Mouse (Mus musculus): ENCODE results near the gene Hist1h2ae.
A peak's percentile ranks its signal among the peaks of the same experiment; 100 is the strongest.
"Not testable (repeated sequence)": the region's sequence is repeated elsewhere in the genome, so short reads cannot be mapped to it uniquely, and the experiment has no call there.

The Hist1h2ae gene

GRCm38 (mm10) chr13:23541497-23541896 is 29.5 kb downstream of the Hist1h2ae start:
- no peak for DNase-seq (ENCODE audit: low read depth, low spot score)

DNA sequence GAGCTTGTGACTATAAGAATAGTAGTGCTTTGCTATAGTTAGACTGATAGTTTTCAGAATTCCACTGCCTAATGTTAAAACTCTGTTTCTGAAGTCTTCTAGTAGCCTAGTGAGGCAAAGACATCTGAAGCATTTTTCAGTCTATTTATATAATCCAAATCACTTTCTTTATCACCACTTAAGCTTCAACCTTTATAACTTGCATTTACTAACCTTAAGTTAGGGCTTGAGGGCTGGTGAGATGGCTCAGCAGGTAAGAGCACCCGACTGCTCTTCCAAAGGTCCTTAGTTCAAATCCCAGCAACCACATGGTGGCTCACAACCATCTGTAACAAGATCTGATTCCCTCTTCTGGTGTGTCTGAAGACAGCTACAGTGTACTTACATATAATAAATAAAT is 31.2 kb downstream of the Hist1h2ae start:
- not testable (repeated sequence) for DNase-seq (ENCODE audit: low read depth, low spot score)

DNA sequence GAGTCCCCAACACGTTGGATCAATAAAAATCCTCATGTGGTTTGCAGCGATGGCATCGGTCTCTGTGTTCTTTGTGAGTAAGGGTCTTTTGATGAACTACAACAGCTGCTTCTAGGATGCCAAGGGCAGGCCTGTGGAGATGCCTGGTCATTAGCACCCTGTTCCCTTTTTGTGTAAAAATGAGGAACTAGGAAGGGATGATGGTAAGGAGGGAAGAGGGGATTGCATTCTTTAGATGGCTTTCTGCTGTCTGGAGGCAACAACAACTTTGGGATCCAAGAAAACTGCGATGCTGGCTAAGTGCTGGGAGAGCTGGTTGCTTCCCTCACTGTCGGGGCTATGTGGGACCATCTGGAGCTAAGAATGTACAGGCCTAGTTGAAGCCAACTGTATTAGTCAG is 32.8 kb downstream of the Hist1h2ae start:
- DNase-seq (ENCODE audit: low read depth, low spot score), result no peak

DNA sequence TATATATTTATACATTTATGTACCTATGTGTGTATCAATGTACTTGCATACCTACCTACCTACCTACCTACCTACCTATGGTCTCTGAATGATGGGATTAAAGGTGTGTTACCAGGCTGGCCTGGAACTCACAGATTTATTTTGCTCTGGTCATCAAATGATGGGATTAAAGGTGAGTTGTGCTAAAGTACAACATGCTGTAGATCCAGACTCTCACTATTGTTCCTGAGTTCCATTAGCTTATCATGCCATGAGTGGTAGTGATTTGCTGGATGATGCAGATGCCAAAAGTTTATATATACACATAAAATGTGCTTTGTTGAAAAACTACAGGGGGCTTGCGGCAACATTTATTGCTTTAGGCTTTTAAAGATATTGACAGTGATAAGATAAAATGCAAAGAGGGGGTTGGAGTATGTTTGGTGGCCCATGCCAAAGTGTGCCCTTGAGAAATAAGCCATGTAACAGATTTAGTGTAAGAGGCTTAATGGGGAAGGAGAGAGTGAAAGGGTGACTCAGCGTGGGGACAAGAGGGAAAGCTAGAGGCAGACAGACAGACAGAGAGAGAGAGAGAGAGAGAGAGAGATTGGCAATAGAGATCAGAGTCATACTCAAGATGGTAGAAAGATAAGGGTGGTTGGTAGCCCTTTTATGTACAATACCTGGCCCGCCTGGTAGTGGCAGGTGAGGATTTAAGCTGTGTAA is 33.9 kb downstream of the Hist1h2ae start:
- no peak for DNase-seq (ENCODE audit: low read depth, low spot score)

DNA sequence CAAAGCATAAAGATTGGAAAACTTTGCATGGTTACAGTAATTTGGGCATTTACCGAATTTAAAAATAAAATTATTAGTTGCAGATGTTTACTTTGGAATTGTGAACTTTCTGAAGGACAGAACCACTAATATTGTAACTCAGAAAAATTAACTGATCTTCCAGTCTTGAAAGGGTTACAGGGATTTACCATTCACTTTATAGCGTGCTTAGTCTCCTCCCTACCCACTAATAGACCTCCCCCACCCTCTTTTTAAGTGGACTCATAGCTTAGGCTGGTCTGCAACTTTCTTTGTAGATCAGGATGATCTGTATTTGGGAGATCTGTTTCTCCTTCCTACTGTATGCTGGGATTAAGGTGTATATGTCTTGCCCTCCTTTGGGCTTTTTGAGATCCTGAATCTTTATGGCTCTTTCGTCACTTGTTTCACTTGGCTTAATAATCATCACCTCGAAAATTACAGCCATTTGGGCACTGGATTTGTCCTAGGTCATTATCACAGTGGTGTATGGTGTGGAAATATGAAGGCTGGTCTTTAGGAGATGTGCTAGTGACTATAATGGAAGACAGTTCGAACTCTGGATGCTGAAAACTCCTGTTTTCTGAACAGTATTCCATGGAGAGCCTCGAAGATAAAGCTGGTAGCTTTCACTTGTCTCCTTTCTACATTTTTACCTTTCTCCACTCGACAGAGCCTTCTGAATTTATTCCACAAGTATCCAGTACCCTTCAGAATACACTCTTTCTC is 34.8 kb downstream of the Hist1h2ae start:
- no peak for DNase-seq (ENCODE audit: low read depth, low spot score)

DNA sequence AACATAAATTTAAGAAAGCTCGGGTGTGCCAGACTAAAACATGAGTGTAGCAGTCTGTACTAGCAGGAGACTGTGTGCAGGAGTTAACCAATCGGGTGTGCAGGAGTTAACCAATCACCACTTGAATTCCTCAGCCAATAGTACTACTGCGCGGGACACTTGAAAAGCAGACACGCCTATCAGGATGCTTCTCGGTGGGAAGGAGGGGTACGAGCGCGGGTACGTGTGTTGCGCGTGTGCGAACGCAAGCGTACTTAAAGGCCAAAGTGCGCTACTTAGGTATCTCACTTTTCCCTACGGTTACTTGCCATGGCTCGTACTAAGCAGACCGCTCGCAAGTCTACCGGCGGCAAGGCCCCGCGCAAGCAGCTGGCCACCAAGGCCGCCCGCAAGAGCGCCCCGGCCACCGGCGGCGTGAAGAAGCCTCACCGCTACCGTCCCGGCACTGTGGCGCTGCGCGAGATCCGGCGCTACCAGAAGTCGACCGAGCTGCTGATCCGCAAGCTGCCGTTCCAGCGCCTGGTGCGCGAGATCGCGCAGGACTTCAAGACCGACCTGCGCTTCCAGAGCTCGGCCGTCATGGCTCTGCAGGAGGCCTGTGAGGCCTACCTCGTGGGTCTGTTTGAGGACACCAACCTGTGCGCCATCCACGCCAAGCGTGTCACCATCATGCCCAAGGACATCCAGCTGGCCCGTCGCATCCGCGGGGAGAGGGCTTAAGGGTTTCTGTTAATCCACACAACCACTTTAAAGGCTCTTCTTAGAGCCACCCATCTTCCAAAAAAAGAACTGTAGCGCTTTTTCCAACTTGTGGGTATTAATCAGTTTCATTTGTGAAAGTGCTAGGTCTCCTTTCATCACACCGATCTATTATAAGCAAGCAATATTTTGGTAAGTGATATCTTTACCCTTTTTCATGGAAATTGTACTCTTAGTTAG is 35.6 kb downstream of the Hist1h2ae start, which contains the start of gene Hist1h3g:
Hist1h3g (plus strand) TSS at position 286 of the 939 bp plus-strand sequence.
- not testable (repeated sequence) for DNase-seq (ENCODE audit: low read depth, low spot score)

DNA sequence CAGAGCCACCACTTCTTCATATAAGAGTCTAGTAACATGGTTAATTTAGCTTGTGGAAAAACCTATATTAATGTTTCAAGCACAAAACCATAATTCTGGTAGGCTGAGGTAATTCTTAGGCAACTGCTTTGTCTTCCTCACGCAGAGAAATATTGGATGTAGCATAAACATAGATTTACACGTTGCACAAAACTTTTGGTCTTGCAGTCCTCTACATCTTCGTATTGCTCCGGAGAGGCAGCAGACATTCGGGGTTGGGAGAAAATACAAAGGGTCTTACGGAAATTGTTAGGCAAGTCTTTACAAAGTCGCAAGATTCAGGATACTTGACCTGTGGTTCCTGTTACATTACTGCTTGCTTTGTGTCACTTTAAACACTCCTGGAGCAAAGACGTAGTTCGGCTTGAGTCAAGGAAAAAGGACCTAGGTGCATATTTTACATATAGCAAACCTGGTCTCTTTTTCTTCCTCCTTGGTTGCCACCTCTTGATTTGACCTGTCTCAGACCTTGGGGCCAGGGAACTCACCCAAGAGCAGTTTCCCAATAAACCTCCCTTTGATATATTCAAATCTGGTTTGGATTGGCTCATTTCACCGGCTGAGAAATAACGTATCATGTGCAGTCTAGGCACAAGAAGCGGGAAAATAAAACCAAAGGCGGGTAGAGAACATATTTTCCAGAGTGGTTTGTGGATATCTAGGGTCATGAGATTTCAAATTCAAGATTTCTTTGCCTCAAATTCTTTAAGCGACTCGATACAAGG is 36.5 kb downstream of the Hist1h2ae start:
- no peak for DNase-seq (ENCODE audit: low read depth, low spot score)

- not testable (repeated sequence) for DNase-seq (ENCODE audit: low read depth, low spot score)
Measured at GRCm38 (mm10) chr13:23533560-23534367, 37.3 kb downstream of the Hist1h2ae start, which contains the start of gene Hist1h2af. Gene Hist1h2af, plus strand, starts transcription at chr13:23533906.

GRCm38 (mm10) chr13:23532262-23533075 is 38.6 kb downstream of the Hist1h2ae start:
- DNase-seq (ENCODE audit: low read depth, low spot score), result no peak

DNA sequence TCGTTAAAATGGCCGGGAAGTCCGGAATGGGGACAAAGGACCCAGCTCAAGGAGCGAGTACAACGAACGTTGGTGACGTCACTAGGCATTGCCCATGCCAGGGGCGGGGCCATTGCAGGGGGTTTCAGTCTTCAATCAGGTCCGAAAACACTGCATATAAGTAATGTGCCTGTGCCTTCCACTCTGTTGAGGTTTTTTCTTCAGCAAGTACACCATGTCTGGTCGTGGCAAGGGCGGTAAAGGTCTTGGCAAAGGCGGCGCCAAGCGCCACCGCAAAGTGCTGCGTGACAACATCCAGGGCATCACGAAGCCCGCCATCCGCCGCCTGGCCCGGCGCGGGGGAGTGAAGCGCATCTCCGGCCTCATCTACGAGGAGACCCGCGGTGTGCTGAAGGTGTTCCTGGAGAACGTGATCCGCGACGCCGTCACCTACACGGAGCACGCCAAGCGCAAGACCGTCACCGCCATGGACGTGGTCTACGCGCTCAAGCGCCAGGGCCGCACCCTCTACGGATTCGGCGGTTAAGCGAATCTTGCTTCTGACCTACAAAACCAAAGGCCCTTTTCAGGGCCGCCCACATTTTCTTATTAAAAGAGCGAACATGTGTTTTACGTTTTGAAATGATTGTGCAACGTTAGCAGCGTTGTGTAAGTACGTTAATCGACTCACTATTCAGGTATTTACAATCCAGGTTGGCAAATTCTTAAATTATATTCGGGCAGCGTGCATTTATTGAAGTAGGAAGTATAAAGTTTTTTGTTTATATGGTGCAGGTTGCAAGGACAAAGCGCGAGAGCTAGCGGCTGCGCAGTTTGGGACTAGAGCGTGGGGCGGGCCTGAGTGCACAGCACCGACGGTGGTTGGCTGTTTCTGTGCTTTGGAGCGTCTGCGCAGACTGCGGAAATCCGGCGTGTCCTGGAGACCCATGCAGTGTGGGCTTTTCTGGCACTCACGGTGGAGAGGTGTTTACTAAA is 39.8 kb downstream of the Hist1h2ae start, which contains the start of gene Hist1h4h:
Hist1h4h (plus strand) TSS at position 150 of the 975 bp plus-strand sequence.
- DNase-seq (ENCODE audit: low read depth, low spot score), result peak; percentile 92

GRCm38 (mm10) chr13:23530181-23530900 is 40.7 kb downstream of the Hist1h2ae start:
- no peak for DNase-seq (ENCODE audit: low read depth, low spot score)

DNA sequence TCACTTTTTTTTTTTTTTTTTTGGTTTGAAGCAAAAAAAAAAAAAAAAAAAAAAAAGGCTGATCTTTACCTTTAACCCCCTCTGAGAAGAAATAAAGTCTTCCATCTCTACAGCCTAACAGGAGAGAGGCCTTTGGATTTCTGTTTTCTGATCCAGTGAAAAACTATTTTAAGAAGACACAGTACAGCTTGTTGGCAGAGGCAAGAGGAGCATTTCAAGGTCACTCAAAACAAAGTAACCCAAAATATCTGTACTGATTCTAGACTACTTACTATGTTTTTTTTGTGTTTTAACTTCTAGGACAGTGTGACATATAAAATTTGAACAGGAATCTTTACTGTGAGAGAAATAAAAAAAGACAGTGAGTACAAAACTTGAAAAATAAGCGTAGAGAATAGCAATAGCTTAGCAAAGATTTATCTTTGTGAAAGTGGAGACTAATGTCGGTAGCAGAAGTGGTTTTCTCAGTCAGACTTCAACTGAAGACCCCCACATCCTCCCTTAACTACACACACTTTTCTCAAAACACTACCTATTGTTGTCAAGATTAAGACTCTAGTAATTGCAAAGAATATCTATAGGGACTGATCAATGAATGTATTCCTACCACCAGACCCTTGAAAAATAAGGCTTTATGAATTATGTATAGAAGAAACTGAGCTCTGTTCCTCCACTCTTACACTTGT is 41.4 kb downstream of the Hist1h2ae start:
- DNase-seq (ENCODE audit: low read depth, low spot score), result no peak

GRCm38 (mm10) chr13:23529005-23529404 is 42.0 kb downstream of the Hist1h2ae start:
- no peak for DNase-seq (ENCODE audit: low read depth, low spot score)

- DNase-seq (ENCODE audit: low read depth, low spot score), result peak; percentile 93
Measured at GRCm38 (mm10) chr13:23526312-23526711, 44.7 kb downstream of the Hist1h2ae start.

- DNase-seq (ENCODE audit: low read depth, low spot score), result no peak
Measured at GRCm38 (mm10) chr13:23525901-23526300, 45.1 kb downstream of the Hist1h2ae start.

GRCm38 (mm10) chr13:23524654-23525053 is 46.4 kb downstream of the Hist1h2ae start:
- DNase-seq (ENCODE audit: low read depth, low spot score), result no peak

- DNase-seq (ENCODE audit: low read depth, low spot score), result no peak
Measured at GRCm38 (mm10) chr13:23523976-23524375, 47.0 kb downstream of the Hist1h2ae start.

All from retina, postnatal 7 days (tissue).